Mouse (Mus musculus): ENCODE results near the gene Gse1.

Gene Gse1

DNA sequence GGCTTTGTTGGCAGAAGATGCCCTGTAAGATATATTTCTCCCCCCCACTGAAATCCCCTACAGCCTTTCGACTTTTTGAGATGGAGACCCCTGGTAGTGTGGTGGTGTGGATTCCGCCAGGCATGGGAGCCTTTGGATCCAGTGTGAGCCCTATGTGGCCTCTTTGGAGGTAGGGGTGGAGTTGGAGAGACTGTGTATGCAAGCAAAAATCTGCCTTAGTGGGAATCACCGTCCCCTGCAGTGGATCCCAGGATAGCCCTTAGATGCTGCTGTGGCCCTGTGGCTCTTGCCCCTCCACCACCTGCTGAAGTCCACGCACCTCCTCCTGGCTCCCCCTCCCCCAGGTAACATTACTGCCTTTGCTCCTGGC lies 196.6 kb downstream of the Gse1 start:
- DNase-seq (ENCODE audit: low spot score): no peak

GRCm38 (mm10) chr8:120425199-120425941 lies 197.1 kb downstream of the Gse1 start:
- no peak for DNase-seq (ENCODE audit: low spot score)

GRCm38 (mm10) chr8:120426105-120426504 lies 197.8 kb downstream of the Gse1 start:
- DNase-seq (ENCODE audit: low spot score): no peak

- DNase-seq (ENCODE audit: low spot score): peak; percentile 50
These were observed 198.5 kb downstream of the Gse1 start for GRCm38 (mm10) chr8:120426622-120427385.

- DNase-seq (ENCODE audit: low spot score): no peak
These were observed 200.2 kb downstream of the Gse1 start for GRCm38 (mm10) chr8:120428492-120428891.

DNA sequence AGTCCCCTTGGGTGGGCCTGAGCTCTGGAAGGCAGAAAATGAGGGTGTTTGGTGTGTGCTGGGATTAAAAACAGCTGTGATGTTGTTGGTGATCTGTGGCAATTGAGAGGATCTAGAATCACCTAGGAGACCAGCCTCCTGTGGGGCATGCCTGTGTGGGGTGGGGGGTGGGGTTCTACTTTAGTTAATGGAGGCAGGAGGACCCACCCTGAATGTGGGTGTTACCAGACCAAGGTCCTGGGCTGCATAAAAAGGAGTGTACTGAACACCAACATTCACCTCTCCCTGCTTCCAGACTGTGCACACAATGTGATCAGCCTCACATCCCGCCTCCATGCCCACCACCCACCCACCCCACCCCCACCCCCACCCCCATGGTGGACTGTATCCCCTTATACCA lies 200.9 kb downstream of the Gse1 start:
- no peak for DNase-seq (ENCODE audit: low spot score)

DNA sequence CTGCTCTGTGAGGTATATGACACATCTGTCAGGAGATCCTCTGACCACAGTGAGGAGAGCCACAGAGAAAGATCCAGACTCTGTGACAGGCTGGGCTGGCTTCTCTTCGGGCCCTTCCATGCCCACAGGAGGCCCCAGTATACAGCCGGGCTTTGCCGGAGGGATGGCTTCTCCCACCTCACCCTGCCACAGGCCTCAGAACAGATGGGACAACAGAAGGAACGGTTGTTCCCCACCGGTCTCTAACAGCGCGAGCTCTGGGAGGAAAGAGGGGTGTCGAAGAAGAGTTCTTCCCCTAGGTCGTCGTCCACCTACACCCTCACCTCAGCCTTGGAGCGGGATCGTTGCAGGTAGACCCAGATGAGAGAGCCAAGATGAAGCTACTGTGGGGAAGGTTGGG lies 202.8 kb downstream of the Gse1 start:
- DNase-seq (ENCODE audit: low spot score): no peak

DNA sequence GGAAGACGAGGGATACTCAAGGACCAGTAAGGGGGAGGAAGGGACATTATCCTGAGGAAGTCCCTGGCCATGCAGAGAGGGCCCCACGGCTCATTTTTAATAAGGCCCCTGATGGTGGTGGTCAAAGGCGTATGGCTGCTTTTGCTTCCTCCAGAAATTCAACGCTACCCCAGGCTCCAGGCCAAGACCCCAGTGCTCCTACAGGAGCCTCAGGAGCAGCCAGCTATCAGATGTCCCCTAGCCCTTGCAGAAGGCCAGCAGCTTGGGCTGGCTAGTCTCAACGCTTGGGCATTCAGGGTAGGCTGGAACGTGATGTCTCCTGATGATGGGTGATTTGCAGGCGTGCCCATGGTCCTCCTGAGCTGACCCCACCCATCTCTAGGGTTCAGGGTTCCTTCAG lies 204.2 kb downstream of the Gse1 start:
- DNase-seq (ENCODE audit: low spot score): no peak

GRCm38 (mm10) chr8:120433143-120433542 lies 204.9 kb downstream of the Gse1 start:
- DNase-seq (ENCODE audit: low spot score): no peak

GRCm38 (mm10) chr8:120433734-120434133 lies 205.5 kb downstream of the Gse1 start:
- no peak for DNase-seq (ENCODE audit: low spot score)

DNA sequence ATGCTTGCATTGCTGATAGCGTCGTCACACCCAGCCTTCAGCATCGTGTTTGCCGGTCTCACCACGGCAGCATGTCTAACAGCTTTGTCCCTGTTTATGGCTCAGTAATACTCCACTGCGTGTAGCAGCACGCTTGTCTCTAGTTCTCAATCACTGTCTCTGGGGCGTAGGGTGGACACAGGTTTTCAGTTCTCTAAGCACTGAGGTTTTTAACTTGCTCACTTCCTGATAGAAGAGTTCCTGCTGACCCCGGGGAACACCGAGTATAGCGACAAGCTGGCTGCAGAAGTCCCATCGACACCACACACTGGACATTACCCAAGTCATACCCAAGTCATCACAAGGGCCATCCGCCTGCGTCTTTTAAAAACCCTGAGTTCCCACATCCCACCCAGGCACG lies 207.5 kb downstream of the Gse1 start:
- no peak for DNase-seq (ENCODE audit: low spot score)

DNA sequence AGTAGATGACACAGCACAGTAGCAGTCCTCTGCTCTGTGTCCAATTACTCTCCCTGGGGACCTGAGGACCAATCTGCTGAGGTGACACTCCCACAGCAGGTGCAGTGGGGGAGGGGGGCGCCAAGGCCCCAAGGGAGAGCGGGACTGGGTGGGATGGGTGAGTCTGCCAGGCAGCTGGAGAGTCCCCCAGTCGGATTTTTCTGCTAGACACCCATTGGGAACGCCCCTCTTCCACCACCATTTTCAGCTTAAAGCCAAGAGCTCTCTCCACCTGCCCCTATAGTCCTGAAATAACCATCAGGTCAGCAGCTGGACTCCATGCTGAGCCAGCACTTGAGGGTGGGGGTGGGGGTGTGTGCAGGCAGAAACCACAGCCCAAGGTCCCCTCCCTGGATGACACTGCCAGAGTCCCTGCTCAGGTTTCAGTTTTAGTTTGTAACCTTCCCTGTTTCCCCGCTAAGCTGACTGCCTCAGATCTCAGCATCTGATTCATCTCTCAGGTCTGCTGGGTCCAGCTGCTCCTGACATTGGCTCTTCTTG lies 208.3 kb downstream of the Gse1 start:
- DNase-seq (ENCODE audit: low spot score): no peak

- DNase-seq (ENCODE audit: low spot score): peak; percentile 38
These were observed 209.0 kb downstream of the Gse1 start for GRCm38 (mm10) chr8:120437207-120437606.

DNA sequence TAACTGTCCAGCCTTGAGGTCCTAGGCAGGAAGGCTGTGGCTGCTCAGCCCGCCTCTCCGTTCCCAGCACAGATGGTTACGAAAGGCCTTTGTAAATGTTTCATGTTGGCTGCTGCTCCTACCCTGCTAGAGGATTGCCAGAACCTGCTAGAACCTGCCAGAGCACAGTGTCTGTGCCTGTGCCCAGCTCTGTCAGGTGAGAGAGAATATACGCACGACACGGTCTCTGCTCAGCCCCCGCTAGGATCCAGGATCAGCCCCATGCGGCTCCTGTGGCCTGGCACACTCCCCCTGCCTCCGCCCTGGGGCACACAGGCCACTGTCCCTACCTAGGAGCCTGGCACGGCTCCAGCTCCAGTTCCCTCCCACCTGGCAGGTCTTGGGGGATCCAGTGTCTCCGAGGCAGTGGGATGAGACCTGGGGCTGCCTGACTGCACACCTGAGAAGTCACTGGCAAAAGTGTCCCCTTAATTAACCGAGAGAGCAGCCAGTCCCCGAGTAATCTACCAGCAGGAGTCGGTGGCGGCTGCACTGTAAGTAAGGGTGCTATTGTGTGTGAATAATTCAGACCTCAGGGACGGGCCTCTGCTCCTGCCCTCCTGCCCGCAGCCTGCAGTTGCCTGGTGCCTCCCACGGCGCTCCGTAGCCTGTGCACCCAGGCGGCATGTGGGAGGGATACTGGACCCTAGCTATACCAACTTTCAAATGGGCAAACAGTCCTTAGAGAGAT lies 209.6 kb downstream of the Gse1 start:
- DNase-seq (ENCODE audit: low spot score): peak; percentile 58

- no peak for DNase-seq (ENCODE audit: low spot score)
These were observed 211.1 kb downstream of the Gse1 start for GRCm38 (mm10) chr8:120439309-120439708.

DNA sequence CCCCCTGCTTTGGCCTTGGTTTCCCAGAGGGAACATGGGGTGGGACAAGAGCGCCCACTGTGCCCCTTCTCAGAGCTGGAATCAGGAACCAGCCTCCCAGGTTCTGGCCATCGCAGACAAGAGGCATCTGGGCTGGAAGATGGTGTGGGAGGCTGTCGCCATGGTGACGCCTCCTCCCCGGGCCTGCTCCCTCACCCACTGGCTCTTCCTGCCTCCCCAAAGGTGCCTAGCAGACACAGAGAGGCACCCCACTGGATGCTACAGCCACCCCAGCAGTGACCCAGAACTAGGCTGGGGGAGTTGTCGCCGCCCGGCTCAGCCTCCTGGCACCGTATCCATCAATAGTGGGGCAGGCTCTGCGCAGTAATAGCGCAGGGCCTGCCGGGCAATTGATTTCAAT lies 212.5 kb downstream of the Gse1 start:
- DNase-seq (ENCODE audit: low spot score): no peak

GRCm38 (mm10) chr8:120441637-120442036 lies 213.4 kb downstream of the Gse1 start:
- DNase-seq (ENCODE audit: low spot score): no peak

DNA sequence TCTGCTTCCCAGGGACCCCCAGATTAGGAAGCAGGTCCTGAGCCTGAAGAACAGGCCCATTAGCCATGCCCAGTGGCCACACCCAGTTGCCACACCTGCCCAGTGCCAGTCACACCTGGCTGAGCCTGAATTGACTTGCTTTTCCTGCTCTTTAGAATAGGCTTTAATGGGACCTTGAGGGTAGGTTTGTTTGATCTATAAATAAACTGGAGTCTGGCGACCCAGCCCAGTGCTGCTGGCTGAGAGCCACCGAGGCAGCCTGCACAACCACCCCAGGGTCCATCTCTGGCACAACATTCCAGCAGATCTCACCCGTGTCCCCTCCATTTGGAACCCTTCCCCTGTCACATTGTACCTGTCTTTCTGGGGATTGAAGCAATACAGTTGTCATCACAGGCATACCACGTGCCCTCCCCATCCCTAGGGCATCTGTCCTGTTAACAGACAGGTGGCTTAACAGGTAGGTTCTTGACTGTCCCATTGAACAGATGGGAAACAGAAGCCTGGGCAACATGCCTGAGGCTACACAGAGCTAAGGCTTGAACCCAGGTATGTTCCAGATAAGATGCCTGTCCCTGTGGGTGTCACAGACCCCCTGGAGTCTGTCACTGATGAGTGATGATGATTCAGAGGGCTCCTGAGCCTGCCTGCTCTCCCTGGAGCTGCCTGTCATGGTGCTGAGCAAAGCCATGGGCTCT lies 214.2 kb downstream of the Gse1 start:
- no peak for DNase-seq (ENCODE audit: low spot score)

DNA sequence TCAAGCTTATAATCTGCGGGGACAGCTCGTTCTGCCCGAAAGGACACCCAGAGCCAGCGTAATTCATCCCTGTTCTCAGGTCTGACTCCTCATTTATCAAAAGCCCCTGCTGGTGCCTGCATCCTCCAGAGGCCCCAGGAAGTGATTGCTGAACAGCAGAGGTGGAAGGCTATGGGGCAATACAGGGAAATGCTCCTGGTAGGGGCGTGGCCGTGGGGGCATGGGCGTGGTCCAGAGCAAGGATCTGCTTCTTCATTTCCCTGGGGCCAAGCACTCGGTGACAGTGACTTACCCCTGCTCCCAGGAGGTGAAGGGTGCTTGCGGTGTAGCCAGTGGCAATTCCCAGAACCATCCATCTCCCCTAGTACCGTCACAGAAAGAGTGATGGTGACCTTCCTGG lies 217.0 kb downstream of the Gse1 start:
- no peak for DNase-seq (ENCODE audit: low spot score)

DNA sequence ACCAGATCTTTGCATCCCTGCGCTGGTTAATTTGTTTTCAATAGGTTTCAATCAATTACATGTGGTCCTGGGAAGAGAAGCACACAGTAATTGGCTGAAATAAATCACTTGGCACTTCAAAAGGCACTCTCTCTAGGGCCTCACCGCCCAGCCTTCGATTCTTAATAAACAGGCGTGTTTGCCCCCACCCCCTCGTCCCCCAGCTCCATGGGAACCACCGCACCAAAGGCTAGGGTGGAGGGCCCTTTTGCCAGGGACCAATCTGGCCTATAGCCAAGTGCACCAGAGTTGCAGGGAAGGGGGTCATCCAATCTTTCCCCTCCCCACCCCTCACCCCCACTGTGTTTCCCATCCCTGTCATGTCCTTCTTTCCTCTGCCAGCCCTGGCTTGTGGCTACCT lies 219.9 kb downstream of the Gse1 start:
- no peak for DNase-seq (ENCODE audit: low spot score)

- peak; percentile 20 for DNase-seq (ENCODE audit: low spot score)
These were observed 220.9 kb downstream of the Gse1 start for GRCm38 (mm10) chr8:120449139-120449538.

- no peak for DNase-seq (ENCODE audit: low spot score)
These were observed 221.4 kb downstream of the Gse1 start for GRCm38 (mm10) chr8:120449608-120450031.
